Mouse (Mus musculus) stomach, postnatal 0 days (tissue): ENCODE data around the gene Psmd2. TPM values are rescaled to one million over a fixed set of nuclear protein-coding genes. Genes with fewer than 3 reads are reported as not detected.
A peak's percentile ranks its signal among the peaks of the same experiment; 100 is the strongest.

Experiments used
- ATAC-seq: fragments of 200-750 bp; cut with Nextera tagmentation; 2 replicates; pipeline ENCODE4 v1.8.0; 2017; ENCODE audit not compliant: low FRiP score, low TSS enrichment
- DNase-seq: peaks from one replicate; pipeline ENCODE4 v3.0.0-alpha.2; 2016; ENCODE audit warnings: low spot score
- H3K27ac ChIP-seq: fragments of 300-500 bp; sonication (generic); replicated peaks from 2 replicates; pipeline ENCODE4 v1.5.1; 2014; ENCODE audit warnings: mild to moderate bottlenecking, control low read depth
- H3K27me3 ChIP-seq: fragments of 300-500 bp; sonication (generic); 2 replicates; pipeline ENCODE4 v1.6.1; 2014; ENCODE audit warnings: low read length; ENCODE audit not compliant: control insufficient read depth, insufficient read depth
- H3K36me3 ChIP-seq: fragments of 300-500 bp; sonication (generic); 2 replicates; pipeline ENCODE4 v1.6.1; 2014; ENCODE audit warnings: low read length, mixed read lengths; ENCODE audit not compliant: control insufficient read depth, insufficient read depth
- H3K4me1 ChIP-seq: fragments of 300-500 bp; sonication (generic); replicated peaks from 2 replicates; pipeline ENCODE4 v1.6.1; 2014; ENCODE audit warnings: antibody characterized with exemption; ENCODE audit not compliant: control insufficient read depth, insufficient read depth
- H3K4me2 ChIP-seq: fragments of 300-500 bp; sonication (generic); replicated peaks from 2 replicates; pipeline ENCODE4 v1.6.1; 2014; ENCODE audit warnings: low read depth, mild to moderate bottlenecking, control low read depth, moderate library complexity
- H3K4me3 ChIP-seq: fragments of 300-500 bp; sonication (generic); 2 replicates; pipeline ENCODE4 v1.5.1; 2014; ENCODE audit warnings: low read depth, low read length, control low read depth
- H3K9ac ChIP-seq: fragments of 300-500 bp; sonication (generic); 2 replicates; pipeline ENCODE4 v1.6.1; 2014; ENCODE audit warnings: mild to moderate bottlenecking, low read length, control low read depth, mixed read lengths
- H3K9me3 ChIP-seq: fragments of 300-500 bp; sonication (generic); 2 replicates; pipeline ENCODE4 v1.6.1; 2016; ENCODE audit warnings: low read length; ENCODE audit not compliant: control insufficient read depth
- CTCF ChIP-seq: IDR thresholded peaks from 2 replicates; pipeline ENCODE4 v1.5.1; 2016; ENCODE audit warnings: antibody characterized with exemption, low read depth, mild to moderate bottlenecking, moderate library complexity
- EP300 ChIP-seq: optimal IDR thresholded peaks from 2 replicates; pipeline ENCODE3; 2016; ENCODE audit warnings: antibody characterized with exemption
- WGBS: fragments of 180-500 bp; shearing (Covaris S2); extraction: QIAGEN DNeasy Blood & Tissue Kit; methylation state at CpG from one replicate; pipeline ENCODE4 v1.1.7; 2014; 5-methylcytosine and 5-hydroxymethylcytosine counted together
- polyA plus RNA-seq: library from polyadenylated mRNA; unstranded; fragments of >200 nt; fragmentation: Nextera tagmentation; extraction: Ambion mirVana; gene quantifications from 2 replicates; pipeline ENCODE4 v1.2.1, GENCODE M21; 2015

Gene Psmd2
- polyA plus RNA-seq, 1 experiment from 2014 or later, result 177 TPM

DNA sequence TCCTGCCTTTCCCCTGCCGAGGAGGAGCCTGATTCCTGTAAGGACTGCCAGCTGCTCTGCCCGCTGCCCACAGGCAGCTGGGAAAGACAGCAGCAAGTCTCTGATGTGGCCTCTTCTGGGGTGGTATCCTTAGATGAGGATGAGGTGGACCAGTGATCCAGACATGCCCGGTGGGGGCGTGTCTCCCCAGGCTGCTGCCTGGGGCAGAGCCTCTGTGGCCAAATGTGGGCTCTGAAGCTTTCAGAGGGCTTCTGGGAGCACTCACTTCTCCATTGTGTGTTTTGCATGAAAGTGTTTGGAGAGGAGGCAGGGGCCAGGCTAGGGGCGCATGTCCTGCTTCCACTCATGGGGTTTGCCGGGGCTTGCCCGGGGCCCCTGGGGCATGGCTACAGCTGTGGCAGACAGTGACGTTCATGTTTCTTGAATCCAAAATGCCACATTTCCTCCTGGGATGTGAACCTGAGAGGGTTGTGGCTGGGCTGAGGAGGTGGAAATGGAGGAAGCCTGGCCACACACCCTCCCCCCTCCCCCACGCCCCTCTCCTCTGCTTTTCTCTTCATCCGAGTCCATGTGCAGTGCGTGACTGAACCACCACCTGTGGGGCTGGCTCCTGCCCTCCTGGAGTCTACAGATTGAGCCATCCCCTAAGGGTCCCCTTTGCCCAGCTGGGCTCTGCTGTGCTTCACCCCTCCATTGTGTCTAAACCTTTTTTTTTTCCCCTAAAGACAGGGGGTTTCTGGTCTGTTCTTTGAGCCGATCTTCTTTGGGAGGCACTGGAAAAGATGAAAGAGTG is 50.5 kb downstream of the Psmd2 start:
- Histone ChIP-seq H3K4me2 (no peak overlapping the region), H3K9me3 (no peaks in the 10 kb centered on the region), H3K27ac (no peak overlapping the region), H3K4me1 (no peaks in the 10 kb centered on the region), H3K9ac (0 out of 2 replicates have a peak overlapping the region, but pooled peaks have one; percentile 18), H3K36me3 (peaks cover 3% of the 10 kb centered on the region; the same call in 1 of the 2 replicates), H3K4me3 (no peak overlapping the region), H3K27me3 (no peaks in the 10 kb centered on the region)
- 35% methylated on average over 12 of the region's 12 CpGs for WGBS
- DNase-seq (no peak), ATAC-seq (peak; percentile 14; the same call in 1 of the 2 replicates)
- no peak for TF ChIP-seq EP300
- no peak for TF ChIP-seq CTCF

DNA sequence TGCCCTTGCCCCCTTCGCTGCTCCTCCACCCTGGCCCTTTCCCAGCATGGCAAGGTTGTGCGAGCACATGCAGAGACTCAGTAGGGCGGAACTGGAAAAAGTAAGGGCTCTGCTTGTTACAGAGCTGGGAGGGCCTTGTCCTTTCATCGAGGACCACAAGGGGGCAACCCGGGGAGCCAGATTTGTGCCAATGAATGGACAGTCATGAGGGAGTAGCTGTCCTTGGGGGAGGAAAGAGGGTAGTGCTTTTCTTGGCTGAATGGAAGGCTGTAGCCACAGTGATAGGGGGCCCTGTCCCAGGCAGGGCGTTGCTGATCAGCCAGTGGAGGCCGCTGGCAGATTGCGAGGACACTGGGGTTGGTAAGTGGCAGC is 51.1 kb downstream of the Psmd2 start:
- H3K4me3 ChIP-seq, result no peak overlapping the region
- peak; percentile 81 for DNase-seq
- peak; percentile 73 for ATAC-seq
- WGBS, result 13% methylated on average over 8 of the region's 8 CpGs
- H3K27ac ChIP-seq, result no peak overlapping the region
- no peak overlapping the region for H3K9ac ChIP-seq
- no peaks in the 10 kb centered on the region for H3K27me3 ChIP-seq
- no peak for TF ChIP-seq EP300
- TF ChIP-seq CTCF, result peak; percentile 81
- H3K9me3 ChIP-seq, result no peaks in the 10 kb centered on the region
- H3K4me1 ChIP-seq, result no peaks in the 10 kb centered on the region
- H3K36me3 ChIP-seq, result peaks cover 3% of the 10 kb centered on the region; the same call in 1 of the 2 replicates
- H3K4me2 ChIP-seq, result no peak overlapping the region

DNA sequence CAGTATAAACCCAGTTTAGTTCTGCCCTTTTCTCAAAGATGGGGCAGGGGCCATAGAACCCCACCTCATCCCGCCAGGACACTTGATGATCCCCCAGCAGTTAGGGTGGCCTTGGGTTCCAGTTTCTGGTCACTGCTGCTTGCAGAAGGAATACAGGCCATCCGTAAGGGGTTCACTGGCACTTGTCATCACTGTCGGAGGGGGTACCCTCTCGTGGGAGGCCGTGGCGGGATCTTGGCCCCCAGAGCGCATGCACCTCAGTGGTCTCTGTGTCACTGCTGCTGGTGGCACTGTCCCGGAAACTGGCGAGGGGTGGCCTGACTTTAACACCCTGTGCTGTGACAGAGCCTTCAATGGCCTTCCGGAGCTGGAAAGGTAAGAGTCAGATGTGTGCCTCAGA is 51.6 kb downstream of the Psmd2 start:
- peaks cover 3% of the 10 kb centered on the region; the same call in 1 of the 2 replicates for H3K36me3 ChIP-seq
- H3K4me3 ChIP-seq, result no peak overlapping the region
- H3K27ac ChIP-seq, result no peak overlapping the region
- no peak overlapping the region for H3K9ac ChIP-seq
- ATAC-seq, result no peak
- H3K4me2 ChIP-seq, result no peak overlapping the region
- no peaks in the 10 kb centered on the region for H3K4me1 ChIP-seq
- TF ChIP-seq CTCF, result no peak
- TF ChIP-seq EP300, result no peak
- 94% methylated on average over 10 of the region's 10 CpGs for WGBS
- DNase-seq, result no peak
- no peaks in the 10 kb centered on the region for H3K27me3 ChIP-seq
- no peaks in the 10 kb centered on the region for H3K9me3 ChIP-seq

DNA sequence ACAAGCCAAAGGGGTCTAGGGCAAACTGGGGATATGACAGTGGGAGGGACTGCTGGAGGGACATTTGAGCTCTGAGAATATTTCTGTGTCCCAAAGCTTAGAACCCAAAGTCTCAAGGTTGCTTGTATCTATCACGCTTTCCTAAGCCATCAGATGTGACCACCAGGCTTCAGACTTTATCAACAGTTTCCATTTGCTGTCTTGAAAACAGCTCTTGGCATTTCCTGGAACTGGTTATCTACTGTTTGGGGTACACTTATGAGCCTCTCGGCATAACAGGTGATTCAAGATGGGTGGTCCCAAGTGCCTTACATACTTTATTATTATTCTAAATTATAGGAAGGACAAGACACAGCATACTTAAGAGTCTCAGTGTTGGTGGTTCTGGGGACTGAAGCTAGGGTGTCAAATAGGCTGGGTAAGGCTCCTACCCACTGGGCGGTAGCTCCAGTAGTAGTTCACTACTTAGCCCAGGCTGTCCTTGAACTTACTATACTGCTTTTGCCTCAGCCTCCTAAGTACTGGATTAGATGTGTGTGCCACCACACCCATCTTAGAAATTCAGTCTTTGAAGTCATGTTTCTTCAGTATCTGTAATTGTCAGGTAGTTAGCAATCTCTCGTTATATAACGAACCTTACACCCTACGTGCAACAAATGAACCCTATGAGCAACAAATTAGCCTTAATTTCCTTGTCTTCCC is 52.4 kb downstream of the Psmd2 start:
- TF ChIP-seq EP300 (no peak), CTCF (no peak)
- WGBS, result 87% methylated on average over 6 of the region's 6 CpGs
- ATAC-seq, result no peak

DNA sequence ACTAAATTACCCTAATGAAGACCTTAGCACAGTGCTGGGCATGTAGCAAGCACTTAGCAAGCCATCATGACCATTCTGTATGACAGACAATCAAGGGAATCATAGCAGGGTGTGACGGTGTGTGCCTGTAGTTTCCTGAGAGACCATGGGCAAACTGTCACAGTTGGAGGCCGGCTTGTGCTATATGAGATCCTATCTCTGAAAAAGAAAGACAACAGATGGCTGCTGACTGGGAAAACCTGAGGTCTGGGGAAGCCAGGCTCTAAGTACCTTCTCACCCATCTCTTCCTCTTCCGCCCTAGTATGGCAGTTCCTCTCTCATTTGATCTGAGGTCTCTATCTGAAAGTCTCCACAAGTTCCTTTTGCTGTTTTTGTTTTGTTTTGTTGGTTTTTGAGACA is 54.3 kb downstream of the Psmd2 start:
- no peak overlapping the region for H3K9ac ChIP-seq
- 89% methylated on average over 3 of the region's 3 CpGs for WGBS
- no peak overlapping the region for H3K4me3 ChIP-seq
- no peak overlapping the region for H3K4me2 ChIP-seq
- H3K27ac ChIP-seq, result no peak overlapping the region
- ATAC-seq (no peak), DNase-seq (no peak)
- no peaks in the 10 kb centered on the region for H3K9me3 ChIP-seq
- no peaks in the 10 kb centered on the region for H3K4me1 ChIP-seq
- TF ChIP-seq EP300 (no peak), CTCF (no peak)
- H3K36me3 ChIP-seq, result peaks cover 3% of the 10 kb centered on the region; the same call in 1 of the 2 replicates
- no peaks in the 10 kb centered on the region for H3K27me3 ChIP-seq

More for the DNA sequence above, 52.4 kb downstream of the Psmd2 start:
- Histone ChIP-seq H3K4me3 (no peak overlapping the region), H3K27ac (no peak overlapping the region), H3K27me3 (no peaks in the 10 kb centered on the region), H3K9ac (no peak overlapping the region), H3K4me1 (no peaks in the 10 kb centered on the region), H3K36me3 (peaks cover 3% of the 10 kb centered on the region; the same call in 1 of the 2 replicates), H3K9me3 (no peaks in the 10 kb centered on the region), H3K4me2 (no peak overlapping the region)
- no peak for DNase-seq
